Mouse (Mus musculus): Measurements from ENCODE around the gene Pcna.
A peak's percentile ranks its signal among the peaks of the same experiment; 100 is the strongest.
"Not testable (repeated sequence)": the region's sequence is repeated elsewhere in the genome, so short reads cannot be mapped to it uniquely, and the experiment has no call there.

Pcna gene

DNA sequence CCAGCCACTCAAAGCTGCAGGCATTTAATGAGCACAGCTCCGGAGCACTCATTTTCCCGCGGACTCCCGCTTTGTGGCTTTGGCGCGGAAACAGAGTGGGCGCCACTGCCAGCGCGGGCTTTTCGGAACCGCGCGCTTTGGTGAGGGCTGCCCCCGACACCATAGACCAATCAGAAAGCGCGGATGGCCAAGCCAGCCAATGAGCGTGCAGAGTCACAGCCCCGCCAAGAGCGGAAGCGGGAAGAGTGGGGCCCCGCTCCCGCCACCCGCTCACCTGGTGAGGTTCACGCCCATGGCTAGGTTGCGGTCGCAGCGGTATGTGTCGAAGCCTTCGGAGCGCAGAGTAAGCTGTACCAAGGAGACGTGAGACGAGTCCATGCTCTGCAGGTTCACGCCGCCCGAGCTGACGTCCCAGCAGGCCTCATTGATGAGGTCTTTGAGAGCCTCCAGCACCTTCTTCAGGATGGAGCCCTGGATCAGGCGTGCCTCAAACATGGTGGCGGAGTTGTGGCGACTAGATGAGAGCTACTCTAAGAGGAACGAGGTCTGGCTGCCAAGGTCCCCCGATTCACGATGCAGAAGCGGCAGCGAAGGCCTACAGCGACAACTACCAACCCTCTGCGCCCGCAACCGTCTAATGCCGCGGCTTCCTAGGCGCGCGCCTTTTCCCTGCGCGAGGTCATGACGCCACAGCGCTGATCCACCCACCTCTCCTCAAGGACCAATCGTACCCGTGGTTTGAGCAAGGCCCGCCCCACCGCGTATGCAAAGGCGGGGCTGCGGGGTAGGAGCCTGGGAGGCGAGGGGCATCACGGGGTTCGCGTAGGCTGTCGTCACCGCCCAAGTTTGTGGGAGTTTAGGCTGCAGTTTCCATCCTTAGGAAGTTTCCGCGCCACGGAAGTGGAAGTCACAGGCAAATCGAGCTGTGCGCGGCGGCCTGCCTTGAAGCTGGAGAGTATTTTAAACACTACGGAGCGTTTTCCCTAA is at the start of gene Pcna:
Gene Pcna, minus strand, starts transcription at position 773 of the 987 bp plus-strand sequence.
- peak; percentile 96 to 97 for DNase-seq (ENCODE audit: low spot score in 2 of 2)

DNA sequence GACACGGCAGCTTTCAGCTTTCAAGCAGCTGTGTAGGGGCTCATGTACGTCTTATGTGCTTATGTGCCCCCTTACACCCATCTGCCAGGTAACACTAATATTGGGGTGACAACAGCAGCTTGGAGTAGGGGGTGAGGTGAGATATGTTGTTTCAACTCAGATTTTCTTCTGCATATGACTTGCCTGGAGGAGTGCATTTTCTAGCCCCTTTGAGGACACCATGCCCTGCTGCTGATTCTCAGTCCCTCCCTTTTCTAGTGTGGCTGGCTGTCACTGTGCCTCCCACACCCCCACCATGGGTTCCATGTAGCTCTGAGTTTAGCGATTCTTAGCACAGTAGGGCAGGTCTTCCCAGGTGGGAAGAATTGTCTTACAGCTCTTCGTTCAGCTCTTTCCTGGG is 48.3 kb upstream of the Pcna start:
- no peak for DNase-seq (ENCODE audit: low spot score in 2 of 2)

DNA sequence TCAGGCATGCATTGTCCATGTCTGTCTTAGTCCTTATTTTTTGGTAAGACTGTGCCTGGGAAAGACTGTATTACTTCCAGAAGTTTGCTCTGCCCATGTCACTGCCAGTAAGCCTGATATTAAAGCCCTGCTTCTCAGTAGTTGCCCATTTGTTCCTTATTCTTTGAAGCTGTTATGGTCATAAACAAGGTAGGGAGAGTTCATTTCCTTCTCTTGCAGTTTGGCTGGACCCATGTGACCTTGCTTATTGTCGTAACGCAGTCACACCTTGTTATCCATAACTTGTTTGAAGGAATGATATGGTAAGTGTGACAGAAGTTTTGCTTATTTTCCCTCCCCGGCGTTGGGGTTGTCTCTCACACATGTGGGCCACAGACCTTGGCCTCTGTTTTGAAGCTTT is 45.1 kb upstream of the Pcna start:
- DNase-seq (ENCODE audit: low spot score in 2 of 2), result no peak

DNA sequence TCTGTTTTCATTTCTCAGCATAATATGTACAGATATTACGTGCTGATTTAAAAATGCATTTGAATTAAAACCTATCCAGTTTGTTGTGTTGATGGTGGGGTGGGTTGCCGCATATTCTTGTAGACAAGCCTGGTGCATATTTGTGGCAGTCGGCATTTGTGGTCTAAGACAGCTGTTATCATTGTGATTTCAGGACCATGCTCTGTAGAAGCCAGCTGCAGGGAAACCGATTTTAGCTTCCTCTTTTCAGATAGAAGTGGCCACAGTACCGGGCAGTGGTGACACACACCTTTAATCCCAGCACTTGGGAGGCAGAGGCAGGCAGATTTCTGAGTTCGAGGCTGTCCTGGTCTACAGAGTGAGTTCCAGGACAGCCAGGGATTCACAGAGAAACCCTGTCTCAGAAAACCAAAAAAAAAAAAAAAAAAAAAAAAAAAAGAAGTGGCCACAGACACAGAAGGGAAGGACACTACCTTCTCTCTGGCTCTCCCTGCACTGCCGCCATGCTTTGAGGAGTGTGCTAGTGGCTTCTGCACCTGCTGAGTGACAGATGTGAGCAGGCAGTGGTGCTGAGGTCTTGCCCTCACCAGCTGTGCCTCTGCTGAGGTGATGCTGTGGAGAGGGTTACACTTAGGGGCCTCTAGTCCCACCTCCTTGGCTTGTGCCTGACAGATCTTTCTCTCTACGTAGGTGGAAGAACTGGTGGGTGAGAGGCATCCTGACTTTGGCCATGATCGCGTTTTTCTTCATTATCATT is 40.8 kb upstream of the Pcna start:
- no peak for DNase-seq (ENCODE audit: low spot score in 2 of 2)

DNA sequence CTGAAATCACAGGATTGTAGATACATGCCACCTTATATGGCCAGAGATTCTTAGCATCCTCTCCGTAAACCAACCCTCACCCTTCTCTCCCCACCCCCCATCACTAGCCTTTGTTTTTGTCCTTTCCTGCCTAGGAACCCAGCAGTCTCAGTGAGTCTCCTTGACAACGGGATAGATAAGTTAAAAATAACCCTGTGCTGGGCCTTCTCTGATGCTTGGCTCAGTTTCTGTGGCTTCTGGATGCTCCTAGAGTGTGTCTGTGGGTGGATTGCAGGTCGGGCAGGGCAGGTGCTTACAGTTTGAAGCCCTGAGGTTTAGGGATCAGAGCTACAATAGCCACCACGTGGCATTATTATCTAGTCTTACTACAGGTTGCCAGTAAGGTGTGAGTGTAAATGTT is 39.0 kb upstream of the Pcna start:
- no peak for DNase-seq (ENCODE audit: low spot score in 2 of 2)

GRCm38 (mm10) chr2:132291265-132291664 is 38.2 kb upstream of the Pcna start:
- DNase-seq (ENCODE audit: low spot score in 2 of 2), result no peak

- DNase-seq (ENCODE audit: low spot score in 2 of 2), result no peak
These were observed 37.7 kb upstream of the Pcna start for GRCm38 (mm10) chr2:132290808-132291207.

DNA sequence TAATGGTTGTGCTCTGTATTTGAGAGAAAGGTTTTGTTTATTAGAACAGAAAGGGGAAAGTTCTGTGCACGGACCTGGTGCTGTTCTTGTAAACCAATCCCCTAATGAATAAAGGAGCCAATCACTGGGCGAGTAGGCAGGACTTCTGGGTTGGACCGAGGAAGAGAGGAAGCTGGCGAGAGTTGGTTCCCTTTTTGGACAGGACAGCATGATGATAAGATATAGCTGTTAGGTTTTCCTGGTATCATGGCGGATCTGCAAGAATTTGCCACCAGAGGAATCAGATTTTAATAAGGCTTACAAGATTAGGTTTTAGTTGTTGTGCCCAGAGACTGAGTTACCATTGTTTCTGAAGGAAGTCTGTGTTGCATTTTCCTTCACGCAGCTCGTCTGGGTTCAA is 36.1 kb upstream of the Pcna start:
- not testable (repeated sequence) for DNase-seq (ENCODE audit: low spot score in 2 of 2)

DNA sequence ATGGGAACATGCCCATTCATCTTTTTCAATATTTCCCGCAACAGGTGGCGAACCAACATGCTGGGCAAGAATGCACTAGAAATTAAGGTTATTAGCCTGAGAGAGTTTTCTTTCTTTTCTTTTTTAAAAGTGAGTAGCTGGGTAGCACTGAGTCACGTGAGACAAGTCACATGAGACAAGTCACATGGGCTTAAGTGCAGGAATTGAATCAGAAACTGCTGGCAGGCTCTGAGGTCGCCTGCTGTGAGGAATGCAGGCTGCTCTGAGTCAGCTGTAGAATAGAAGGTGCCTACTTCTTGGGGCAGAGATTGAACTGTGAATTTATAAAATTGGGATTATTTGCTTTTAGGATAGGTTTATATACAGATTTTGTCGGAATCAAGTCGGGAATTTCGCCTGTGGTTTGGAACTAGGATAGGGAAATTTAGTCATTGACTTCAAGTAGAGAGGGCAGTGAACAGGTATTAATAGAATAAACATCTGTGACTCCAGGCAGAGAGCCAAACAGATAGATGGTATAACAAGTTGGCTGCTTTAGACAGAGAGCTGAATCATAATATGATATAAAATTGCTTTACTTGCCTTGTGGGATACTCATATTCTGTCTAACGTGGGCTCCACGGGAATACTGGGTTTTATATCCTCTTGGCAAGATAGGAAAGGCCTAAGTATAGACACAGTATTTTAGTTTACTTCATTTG is 33.4 kb upstream of the Pcna start:
- DNase-seq (ENCODE audit: low spot score in 2 of 2), result no peak

GRCm38 (mm10) chr2:132285722-132286121 is 32.6 kb upstream of the Pcna start:
- DNase-seq (ENCODE audit: low spot score in 2 of 2), result not testable (repeated sequence)

DNA sequence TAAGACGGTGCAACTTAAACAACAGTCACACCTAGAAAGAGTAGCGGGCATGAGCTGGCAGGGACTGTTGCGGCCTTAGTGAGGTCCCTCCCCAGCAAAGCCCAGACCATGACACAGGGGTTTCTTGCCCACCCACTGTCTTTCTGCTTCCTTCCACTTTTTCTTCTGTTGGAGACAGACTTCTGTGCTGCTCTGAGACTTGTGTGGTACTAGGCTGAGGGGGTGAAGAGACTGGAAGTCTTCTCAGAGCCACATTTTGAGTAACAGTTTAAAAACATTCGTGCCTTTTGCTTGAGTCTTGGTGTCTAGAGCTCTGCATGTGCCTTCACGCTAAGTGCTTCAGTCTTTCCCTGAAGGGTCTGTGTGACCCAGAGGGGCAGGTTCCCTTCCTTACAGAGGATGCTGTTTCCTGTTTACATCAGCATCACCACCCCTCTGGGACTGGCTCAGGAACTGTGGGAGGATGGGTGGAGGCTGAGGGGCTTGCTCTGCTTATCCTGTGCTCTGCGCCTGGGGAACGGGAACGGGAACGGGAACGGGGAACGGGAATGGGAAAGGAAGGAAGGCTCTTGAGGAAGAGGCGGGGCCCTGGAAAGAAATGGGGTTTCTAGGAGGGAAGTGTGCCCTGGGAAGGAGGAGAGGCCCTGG is 31.5 kb upstream of the Pcna start:
- DNase-seq (ENCODE audit: low spot score in 2 of 2), result peak in 1 of 2 experiments; percentile 58

DNA sequence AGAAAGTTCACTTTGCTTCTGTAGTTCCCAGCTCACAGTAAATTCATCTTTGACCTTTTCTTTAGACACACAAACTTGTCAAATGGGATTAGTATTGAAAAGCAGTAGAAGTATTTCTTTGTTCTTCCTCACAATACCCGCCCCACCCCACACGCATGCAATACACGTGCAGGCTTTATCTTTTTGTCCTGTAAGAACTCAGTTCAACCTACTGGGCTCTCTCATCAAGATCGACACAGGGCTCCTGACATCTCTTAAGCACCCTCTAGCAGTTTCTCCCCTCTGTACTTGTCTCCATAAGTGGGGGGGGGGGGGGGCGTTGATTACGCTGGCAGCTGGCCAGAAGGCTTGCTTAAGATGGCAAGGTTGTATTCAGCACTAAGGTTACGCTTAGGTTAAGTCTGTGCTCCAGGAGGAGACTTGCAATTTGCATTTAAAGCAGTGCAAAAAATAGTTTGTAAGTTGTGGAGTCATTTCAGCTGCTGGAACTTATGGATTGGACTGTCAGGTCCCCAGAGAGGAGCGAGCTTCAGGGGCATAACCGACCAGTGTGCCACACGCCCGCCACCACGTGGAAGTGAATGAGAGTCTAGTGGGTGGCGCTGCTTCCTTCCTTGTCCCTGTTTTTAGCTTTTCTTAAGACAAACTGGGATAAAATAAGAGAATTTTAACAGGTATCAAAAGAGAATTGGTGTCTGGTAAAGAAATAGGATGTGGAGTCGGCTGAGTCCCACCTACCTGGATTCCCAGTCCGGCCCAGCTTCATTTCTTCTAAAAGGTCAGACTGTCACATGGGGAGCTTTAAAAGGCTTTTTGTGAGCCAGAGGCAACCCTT is 30.3 kb upstream of the Pcna start:
- DNase-seq (ENCODE audit: low spot score in 2 of 2), result no peak

GRCm38 (mm10) chr2:132282453-132283174 is 29.5 kb upstream of the Pcna start:
- no peak for DNase-seq (ENCODE audit: low spot score in 2 of 2)

DNA sequence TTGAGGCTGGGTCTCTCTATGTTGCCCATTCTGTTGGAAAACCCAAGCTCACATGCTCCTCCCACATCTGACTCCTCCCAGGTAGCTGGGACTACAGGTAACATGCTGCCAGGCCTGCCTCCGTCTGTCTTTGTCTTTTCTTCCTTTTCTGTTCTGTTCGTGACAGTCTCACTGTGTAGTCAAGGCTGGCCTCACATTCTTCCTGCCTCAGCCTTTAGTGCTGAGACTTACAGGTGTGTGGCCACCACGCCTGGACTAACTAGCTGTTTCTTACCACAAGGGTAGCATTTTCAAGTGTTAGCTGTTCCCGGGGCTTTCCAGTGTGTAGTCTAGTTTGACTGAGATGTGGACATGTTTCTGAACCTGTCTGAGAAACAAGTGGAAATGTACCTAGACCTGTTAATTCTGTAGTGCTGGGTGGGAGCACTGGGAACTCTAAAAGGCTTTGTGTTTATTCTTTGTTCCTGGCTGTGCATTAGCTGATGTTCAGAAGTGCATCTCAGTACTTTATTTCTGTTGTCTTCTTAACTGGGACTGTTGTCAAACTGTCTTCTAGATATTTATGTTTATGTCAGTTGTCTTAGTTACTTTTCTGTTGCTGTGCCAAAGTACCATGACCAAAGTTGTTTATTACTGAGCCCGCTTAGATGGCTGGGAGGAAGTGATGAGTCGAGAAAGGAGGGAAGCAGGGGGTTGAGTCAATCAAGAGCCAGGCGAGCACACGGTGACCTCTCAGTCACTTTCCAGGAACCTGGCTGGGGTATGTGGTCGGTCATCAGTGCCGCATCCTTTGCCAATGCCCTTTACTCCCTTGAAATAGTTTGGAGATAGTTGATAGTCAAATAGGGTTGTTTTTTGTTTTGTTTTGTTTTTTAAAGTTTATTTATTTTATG is 28.7 kb upstream of the Pcna start:
- no peak for DNase-seq (ENCODE audit: low spot score in 2 of 2)

DNA sequence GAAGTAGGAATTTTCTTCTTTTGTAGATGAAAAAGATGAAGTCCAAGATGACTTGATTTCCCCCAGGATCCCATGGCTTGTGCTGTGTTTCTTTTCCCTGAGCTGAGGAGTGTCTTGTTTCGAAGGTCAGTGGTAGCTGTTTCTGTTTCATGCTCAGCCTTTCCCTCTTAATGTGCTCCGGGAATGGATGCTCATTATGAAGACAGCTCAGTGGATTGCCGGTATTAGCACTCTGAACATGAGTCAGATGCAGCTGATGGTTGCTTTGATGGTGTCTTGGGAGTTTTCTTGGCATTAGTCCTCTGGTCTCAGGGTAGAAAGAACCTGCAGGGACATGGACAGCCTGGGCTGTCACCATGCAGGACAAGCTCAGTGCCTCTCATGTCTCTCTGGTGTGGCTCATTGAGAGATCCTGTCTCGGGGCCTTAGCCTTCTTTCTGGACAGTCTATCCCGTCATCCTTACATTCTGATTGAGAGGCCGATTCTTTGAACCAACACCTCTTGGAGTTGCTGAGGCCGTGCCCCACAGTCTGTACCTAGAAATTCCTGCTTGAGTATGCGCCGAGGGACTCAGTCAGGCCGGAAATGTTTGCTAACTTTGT is 27.5 kb upstream of the Pcna start:
- DNase-seq (ENCODE audit: low spot score in 2 of 2), result no peak

DNA sequence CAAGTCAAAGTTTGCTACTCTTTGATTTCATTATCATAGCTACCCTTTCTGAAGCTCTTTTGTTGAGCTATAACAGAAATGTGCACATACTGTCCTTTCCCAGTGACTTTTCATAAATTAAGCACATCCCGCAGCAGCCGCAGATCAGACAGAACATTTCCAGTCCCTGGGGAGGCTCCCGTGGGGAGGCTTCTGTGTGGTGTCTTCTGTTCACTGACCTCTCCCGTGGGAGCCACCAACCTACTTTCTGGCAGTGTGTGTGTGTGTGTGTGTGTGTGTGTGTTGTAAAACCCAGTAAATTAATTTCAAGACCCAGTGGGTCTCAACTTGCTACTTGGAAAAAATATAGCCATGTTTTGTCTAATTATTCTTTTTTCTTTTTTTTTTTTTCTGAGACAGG is 26.9 kb upstream of the Pcna start:
- no peak for DNase-seq (ENCODE audit: low spot score in 2 of 2)

DNA sequence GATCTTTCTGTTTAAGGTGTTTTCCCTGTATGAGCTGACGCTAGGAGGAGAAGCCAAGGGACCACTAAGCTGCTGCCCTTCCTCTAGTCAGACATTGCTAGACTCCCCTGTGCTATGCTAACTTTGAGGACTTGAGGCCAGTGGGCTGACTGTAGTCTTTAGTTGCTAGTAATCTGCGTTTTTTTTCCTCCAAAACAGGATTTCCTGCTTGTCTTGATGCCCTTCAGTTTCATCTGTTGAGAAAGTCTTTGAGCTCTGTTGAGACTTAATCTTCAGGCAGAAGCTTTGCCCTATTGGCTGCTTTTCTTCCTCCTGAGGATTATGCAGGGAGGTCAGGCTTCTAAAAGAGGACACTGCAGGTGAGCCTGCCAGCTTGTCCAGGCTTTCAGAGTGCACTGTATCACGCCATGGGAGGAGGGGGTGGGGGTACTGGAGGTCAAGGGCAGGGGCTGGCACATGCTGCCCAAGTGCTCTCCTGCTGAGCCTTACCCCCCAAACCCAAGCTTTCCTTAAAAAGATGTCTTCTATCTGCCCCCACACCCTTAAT is 26.3 kb upstream of the Pcna start:
- DNase-seq (ENCODE audit: low spot score in 2 of 2), result peak in 1 of 2 experiments; percentile 44

DNA sequence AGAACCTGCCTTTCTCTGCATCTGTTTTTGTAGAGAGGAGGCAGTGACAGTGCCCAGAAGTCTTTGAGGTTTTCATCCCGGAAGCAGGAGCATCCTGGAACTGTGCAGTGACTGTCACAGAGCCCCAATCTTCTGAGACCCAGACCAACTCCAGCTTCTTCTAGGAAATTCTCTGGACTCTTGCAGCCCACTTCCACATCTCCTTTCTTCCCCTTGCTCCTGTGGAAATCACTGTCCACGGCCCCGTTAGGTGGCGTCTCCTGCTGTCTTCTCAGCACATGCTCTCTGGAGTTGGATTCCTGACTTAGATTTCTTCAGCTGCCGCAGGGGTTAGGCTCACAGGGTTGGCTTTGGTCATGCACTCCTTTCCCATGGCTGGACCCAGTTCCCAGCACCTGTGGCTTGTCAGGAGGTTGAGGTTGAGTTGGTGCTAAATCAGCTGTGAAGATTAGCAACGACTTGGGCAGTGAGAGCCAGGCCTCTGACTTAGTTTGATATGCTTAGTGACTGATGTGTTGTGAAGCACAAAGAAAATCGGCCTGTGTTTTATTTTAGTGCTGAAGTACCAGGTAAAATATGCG is 25.2 kb upstream of the Pcna start:
- peak in 1 of 2 experiments; percentile 51 for DNase-seq (ENCODE audit: low spot score in 2 of 2)
